Mouse (Mus musculus) intestine, embryonic 16.5 days (tissue): ENCODE measurements around the gene Lyzl4. TPM values are rescaled to one million over a fixed set of nuclear protein-coding genes. Genes with fewer than 3 reads are reported as not detected.

Source experiments
- ATAC-seq: fragments of 200-750 bp; cut with Nextera tagmentation; 2 replicates; pipeline ENCODE4 v1.8.0; 2017; ENCODE audit warnings: moderate TSS enrichment, moderate library complexity
- H3K27ac ChIP-seq: fragments of 300-500 bp; sonication (generic); 2 replicates; pipeline ENCODE4 v1.5.1; 2014; ENCODE audit warnings: mild to moderate bottlenecking, low read length
- H3K27me3 ChIP-seq: fragments of 300-500 bp; sonication (generic); replicated peaks from 2 replicates; pipeline ENCODE4 v1.6.1; 2014; ENCODE audit warnings: low read length, control low read depth, mixed read lengths; ENCODE audit not compliant: control insufficient read depth, insufficient read depth
- H3K36me3 ChIP-seq: fragments of 300-500 bp; sonication (generic); 2 replicates; pipeline ENCODE4 v1.6.1; 2014; ENCODE audit warnings: low read length, control low read depth; ENCODE audit not compliant: control insufficient read depth, insufficient read depth
- H3K4me1 ChIP-seq: fragments of 300-500 bp; sonication (generic); 2 replicates; pipeline ENCODE4 v1.6.1; 2014; ENCODE audit warnings: low read length, control low read depth, mixed read lengths; ENCODE audit not compliant: control insufficient read depth, insufficient read depth
- H3K4me2 ChIP-seq: fragments of 300-500 bp; sonication (generic); 2 replicates; pipeline ENCODE4 v1.6.1; 2014; ENCODE audit warnings: low read depth, low read length, control low read depth
- H3K4me3 ChIP-seq: fragments of 300-500 bp; sonication (generic); 2 replicates; pipeline ENCODE4 v1.5.1; 2014; ENCODE audit warnings: mild to moderate bottlenecking, low read length
- H3K9ac ChIP-seq: fragments of 300-500 bp; sonication (generic); 2 replicates; pipeline ENCODE4 v1.6.1; 2014; ENCODE audit warnings: low read depth, low read length
- H3K9me3 ChIP-seq: fragments of 300-500 bp; sonication (generic); 2 replicates; pipeline ENCODE4 v1.6.1; 2016; ENCODE audit warnings: low read length, control low read depth; ENCODE audit not compliant: control insufficient read depth
- WGBS: fragments of 180-500 bp; shearing (Covaris S2); extraction: QIAGEN DNeasy Blood & Tissue Kit; methylation state at CpG from one replicate; pipeline ENCODE4 v1.1.7; 2014; 5-methylcytosine and 5-hydroxymethylcytosine counted together
- polyA plus RNA-seq: library from polyadenylated mRNA; unstranded; fragments of >200 nt; fragmentation: Nextera tagmentation; extraction: Ambion mirVana; gene quantifications from 2 replicates; pipeline ENCODE4 v1.2.1, GENCODE M21; 2015

Gene Lyzl4
- polyA plus RNA-seq, 1 experiment from 2014 or later: not detected

GRCm38 (mm10) chr9:121639790-121640189 lies 2.1 kb downstream of the Lyzl4 start:
- H3K27ac ChIP-seq: no peak overlapping the region
- H3K27me3 ChIP-seq: peaks cover 31% of the 10 kb centered on the region
- no peak overlapping the region for H3K4me3 ChIP-seq
- peaks cover 17% of the 10 kb centered on the region for H3K4me1 ChIP-seq
- ATAC-seq: no peak
- 61% methylated on average over 16 of the region's 16 CpGs for WGBS
- no peaks in the 10 kb centered on the region for H3K36me3 ChIP-seq
- H3K9me3 ChIP-seq: no peaks in the 10 kb centered on the region
- H3K9ac ChIP-seq: no peak overlapping the region
- no peak overlapping the region for H3K4me2 ChIP-seq

- WGBS: 46% methylated on average over 7 of the region's 7 CpGs
- peaks cover 10% of the 10 kb centered on the region for H3K4me1 ChIP-seq
- H3K4me3 ChIP-seq: no peak overlapping the region
These were observed 5.9 kb downstream of the Lyzl4 start for GRCm38 (mm10) chr9:121635835-121636576.

DNA sequence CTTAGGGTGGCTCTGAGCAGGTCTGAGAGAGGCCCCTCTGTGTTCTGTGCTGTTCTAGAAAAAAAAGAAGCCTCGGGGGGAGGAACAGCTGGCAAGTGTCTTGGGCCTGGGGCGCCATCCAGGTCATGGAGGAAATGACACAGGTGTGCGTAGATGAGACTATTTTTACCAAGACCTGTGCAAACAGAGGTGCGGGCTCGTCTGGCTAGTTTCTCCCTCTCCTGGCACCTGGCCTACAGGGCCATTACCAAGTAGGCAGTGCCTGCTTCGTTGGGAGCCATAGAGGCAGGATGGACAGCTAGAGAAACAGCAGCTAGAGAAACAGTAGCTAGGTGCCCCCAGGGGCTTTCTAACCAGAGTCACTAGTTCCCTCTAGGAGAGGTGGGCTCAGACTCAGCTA lies 8.6 kb downstream of the Lyzl4 start:
- 59% methylated on average over 6 of the region's 6 CpGs for WGBS

More at GRCm38 (mm10) chr9:121635835-121636576, 5.9 kb downstream of the Lyzl4 start:
- H3K9ac ChIP-seq: no peak overlapping the region
- H3K36me3 ChIP-seq: no peaks in the 10 kb centered on the region
- H3K4me2 ChIP-seq: no peak overlapping the region
- peaks cover 8% of the 10 kb centered on the region for H3K27me3 ChIP-seq
- no peak for ATAC-seq
- H3K27ac ChIP-seq: no peak overlapping the region
- H3K9me3 ChIP-seq: no peaks in the 10 kb centered on the region

DNA sequence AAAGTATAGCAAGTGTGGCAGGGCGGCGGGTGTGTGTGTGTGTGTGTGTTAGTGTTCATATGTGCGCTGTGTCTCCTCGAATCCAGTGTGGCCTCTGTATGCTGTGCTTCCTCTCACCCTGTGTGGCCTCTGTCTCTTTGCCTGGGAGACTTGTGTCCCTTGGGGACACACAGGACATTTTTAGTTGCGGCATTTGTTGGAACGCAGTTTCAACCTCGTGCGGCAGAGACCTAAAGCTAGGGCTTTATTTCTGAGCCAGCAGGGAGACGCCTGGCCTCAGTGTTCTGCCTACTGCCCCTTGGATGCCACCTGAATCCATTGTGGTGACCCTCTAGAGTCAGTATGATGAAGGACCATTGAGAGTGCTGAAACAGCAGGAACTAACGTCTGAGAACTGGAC lies 9.0 kb downstream of the Lyzl4 start:
- H3K4me3 ChIP-seq: no peak overlapping the region
- no peaks in the 10 kb centered on the region for H3K36me3 ChIP-seq
- ATAC-seq: 0 out of 2 replicates have a peak, but pooled peaks have one; percentile 38
- peaks cover 10% of the 10 kb centered on the region for H3K4me1 ChIP-seq
- no peaks in the 10 kb centered on the region for H3K9me3 ChIP-seq
- H3K27me3 ChIP-seq: no peaks in the 10 kb centered on the region
- no peak overlapping the region for H3K27ac ChIP-seq
- no peak overlapping the region for H3K4me2 ChIP-seq
- no peak overlapping the region for H3K9ac ChIP-seq
- WGBS: 87% methylated on average over 10 of the region's 10 CpGs

More for the DNA sequence above, 8.6 kb downstream of the Lyzl4 start:
- Histone ChIP-seq H3K4me3 (no peak overlapping the region), H3K9ac (no peak overlapping the region), H3K36me3 (no peaks in the 10 kb centered on the region), H3K4me1 (peaks cover 10% of the 10 kb centered on the region), H3K27ac (no peak overlapping the region), H3K9me3 (no peaks in the 10 kb centered on the region), H3K27me3 (no peaks in the 10 kb centered on the region), H3K4me2 (no peak overlapping the region)
- ATAC-seq: peak; percentile 48

DNA sequence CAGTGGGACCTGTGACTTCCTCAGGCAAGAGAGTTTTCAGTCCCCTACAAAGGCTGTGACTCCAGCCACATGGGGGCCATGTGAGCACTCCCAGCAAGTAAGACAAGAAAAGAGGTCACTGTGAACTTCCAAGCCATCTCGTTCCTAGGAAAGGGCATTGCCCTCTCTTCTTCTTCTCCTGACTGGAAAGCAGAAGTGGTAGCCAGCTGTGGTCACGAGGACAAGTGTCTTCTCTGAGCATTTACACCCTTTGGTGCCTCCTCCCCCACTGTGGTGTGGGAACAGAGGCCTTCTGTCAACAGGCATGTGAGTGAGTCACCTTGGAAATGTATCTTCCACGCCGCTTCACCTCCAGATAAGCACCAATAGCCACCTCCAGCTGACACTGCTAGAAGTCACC lies 9.9 kb downstream of the Lyzl4 start:
- Histone ChIP-seq H3K4me2 (no peak overlapping the region), H3K9me3 (no peaks in the 10 kb centered on the region), H3K9ac (no peak overlapping the region), H3K36me3 (no peaks in the 10 kb centered on the region), H3K27ac (no peak overlapping the region), H3K27me3 (no peaks in the 10 kb centered on the region), H3K4me3 (no peak overlapping the region), H3K4me1 (peaks cover 10% of the 10 kb centered on the region)
- ATAC-seq: peak; percentile 59
- WGBS: 49% methylated on average over 4 of the region's 4 CpGs

DNA sequence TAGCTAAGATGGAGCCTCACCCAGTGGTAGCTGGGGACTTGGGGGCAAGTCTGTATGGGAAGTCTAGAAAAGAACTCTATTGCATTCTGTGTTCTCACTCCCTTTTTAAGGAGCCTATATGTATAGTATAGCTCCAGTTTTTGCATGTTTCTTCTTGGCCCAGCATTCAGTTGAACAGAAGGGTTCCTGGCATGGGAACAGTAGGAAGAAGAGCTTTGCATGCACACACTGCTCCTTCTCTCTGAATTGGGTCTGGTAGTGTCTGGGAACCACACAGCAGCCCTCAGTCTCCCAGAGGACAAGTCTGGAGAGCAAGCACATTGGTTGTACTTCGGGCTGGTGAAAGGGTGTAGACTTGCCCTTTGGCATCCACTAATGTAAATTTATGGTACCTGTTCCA lies 11.3 kb downstream of the Lyzl4 start:
- Histone ChIP-seq H3K9me3 (no peaks in the 10 kb centered on the region), H3K27ac (no peak overlapping the region), H3K27me3 (no peaks in the 10 kb centered on the region), H3K36me3 (no peaks in the 10 kb centered on the region), H3K4me1 (peaks cover 10% of the 10 kb centered on the region), H3K4me2 (no peak overlapping the region), H3K4me3 (no peak overlapping the region), H3K9ac (no peak overlapping the region)
- WGBS: 64% methylated on average over 1 of the region's 1 CpGs
- no peak for ATAC-seq

DNA sequence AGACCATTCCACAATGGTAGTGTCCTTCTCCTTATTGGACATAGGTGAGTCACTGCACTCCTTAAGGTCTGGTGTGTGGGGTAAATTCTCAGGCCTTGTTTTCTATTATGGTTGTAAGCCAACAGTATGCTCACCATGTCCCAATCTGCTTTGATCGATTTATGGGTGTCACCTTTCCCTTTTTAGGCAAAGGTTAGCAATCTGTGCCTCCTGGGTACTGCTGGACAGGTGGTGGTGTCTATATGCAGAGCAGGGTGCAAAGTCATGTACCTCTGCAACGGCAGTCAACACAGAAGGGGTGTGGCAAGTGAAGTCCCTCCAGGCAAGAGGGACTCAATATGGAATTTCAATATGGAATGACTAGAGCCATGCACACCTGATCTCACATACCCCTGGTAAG lies 17.0 kb downstream of the Lyzl4 start:
- H3K4me1 ChIP-seq: no peaks in the 10 kb centered on the region
- no peak overlapping the region for H3K4me3 ChIP-seq
- 85% methylated on average over 2 of the region's 2 CpGs for WGBS
- no peak overlapping the region for H3K4me2 ChIP-seq
- H3K36me3 ChIP-seq: no peaks in the 10 kb centered on the region
- no peaks in the 10 kb centered on the region for H3K9me3 ChIP-seq
- no peak overlapping the region for H3K27ac ChIP-seq
- no peak for ATAC-seq
- H3K9ac ChIP-seq: no peak overlapping the region
- H3K27me3 ChIP-seq: no peaks in the 10 kb centered on the region

DNA sequence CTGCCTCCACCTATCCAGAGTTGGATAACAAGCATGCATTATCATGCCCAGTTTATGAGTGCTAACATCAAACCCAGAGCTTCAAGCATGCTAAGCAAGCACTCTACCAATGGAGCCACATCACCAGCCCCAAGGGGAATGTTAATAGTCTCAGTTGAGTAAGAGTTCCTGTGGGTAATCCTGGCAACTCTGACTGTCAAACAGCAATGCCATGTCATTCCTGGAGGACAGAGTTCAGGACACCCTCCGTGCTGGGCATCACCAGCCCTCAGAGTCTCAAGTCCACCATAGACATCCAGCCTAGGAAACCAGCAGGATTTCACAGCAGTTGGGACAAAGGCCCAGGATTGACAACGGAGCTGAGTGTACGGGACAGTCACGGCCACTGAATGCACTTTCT lies 18.7 kb downstream of the Lyzl4 start:
- ATAC-seq: no peak
- 85% methylated on average over 4 of the region's 4 CpGs for WGBS
- H3K9ac ChIP-seq: no peak overlapping the region
- no peaks in the 10 kb centered on the region for H3K4me1 ChIP-seq
- H3K9me3 ChIP-seq: no peaks in the 10 kb centered on the region
- H3K27me3 ChIP-seq: no peaks in the 10 kb centered on the region
- no peak overlapping the region for H3K4me2 ChIP-seq
- no peaks in the 10 kb centered on the region for H3K36me3 ChIP-seq
- H3K27ac ChIP-seq: no peak overlapping the region
- no peak overlapping the region for H3K4me3 ChIP-seq

GRCm38 (mm10) chr9:121619441-121619840 lies 22.5 kb downstream of the Lyzl4 start:
- WGBS: 32% methylated on average over 7 of the region's 7 CpGs
- Histone ChIP-seq H3K27me3 (no peaks in the 10 kb centered on the region), H3K4me1 (0 out of 2 replicates have a peak, but pooled peaks cover 3% of the 10 kb centered on the region), H3K9ac (no peak overlapping the region), H3K9me3 (no peaks in the 10 kb centered on the region), H3K36me3 (no peaks in the 10 kb centered on the region), H3K4me3 (no peak overlapping the region), H3K27ac (no peak overlapping the region), H3K4me2 (no peak overlapping the region)
- ATAC-seq: no peak

DNA sequence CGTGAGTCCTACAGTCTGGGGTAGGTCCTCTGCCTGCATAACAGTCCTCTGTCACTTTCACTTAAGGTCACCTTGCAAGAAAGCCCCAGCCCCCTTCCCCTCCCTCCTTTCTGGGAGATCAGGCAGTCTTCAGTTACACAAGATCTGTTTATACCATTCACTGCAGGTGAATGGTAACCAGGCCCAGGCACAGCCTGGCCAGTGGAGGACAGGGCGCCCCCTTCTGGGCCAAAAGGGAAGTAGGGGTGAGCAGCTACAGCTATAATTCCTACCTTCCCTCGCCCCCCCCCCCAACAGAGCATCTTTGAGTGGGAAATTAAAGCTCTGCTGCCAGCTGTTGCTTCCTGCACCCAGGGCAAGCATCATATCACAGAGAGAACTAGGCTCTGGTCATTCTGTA lies 25.4 kb downstream of the Lyzl4 start:
- no peaks in the 10 kb centered on the region for H3K27me3 ChIP-seq
- no peak overlapping the region for H3K4me3 ChIP-seq
- 52% methylated on average over 3 of the region's 3 CpGs for WGBS
- H3K36me3 ChIP-seq: no peaks in the 10 kb centered on the region
- ATAC-seq: no peak
- H3K9me3 ChIP-seq: no peaks in the 10 kb centered on the region
- no peak overlapping the region for H3K27ac ChIP-seq
- H3K9ac ChIP-seq: no peak overlapping the region
- 0 out of 2 replicates have a peak, but pooled peaks cover 3% of the 10 kb centered on the region for H3K4me1 ChIP-seq
- H3K4me2 ChIP-seq: no peak overlapping the region
